Mouse (Mus musculus) Patski (cell line): ENCODE measurements around the gene Gm31571. TPM values are rescaled to one million over a fixed set of nuclear protein-coding genes. Genes with fewer than 3 reads are reported as not detected.
"Not testable (repeated sequence)": the region's sequence is repeated elsewhere in the genome, so short reads cannot be mapped to it uniquely, and the experiment has no call there.

Source experiments
- ATAC-seq: fragments of 100-300 bp; one replicate; pipeline ENCODE4 v1.8.0; 2021
- CTCF ChIA-PET: fragments of 350-600 bp; sonication (Branson Sonifier 250); formaldehyde crosslinking; loops from one replicate; lab custom pipeline; 2022; ENCODE audit warnings: inconsistent platforms; lab: Charles Lee
- POLR2A ChIA-PET: fragments of 350-600 bp; sonication (Branson Sonifier 250); formaldehyde crosslinking; loops from one replicate; lab custom pipeline; 2022; ENCODE audit warnings: antibody characterized with exemption, inconsistent platforms; lab: Charles Lee
- DNase-seq: peaks from one replicate; pipeline ENCODE4 v3.0.0-alpha.2; 2011; ENCODE audit warnings: low read depth, low spot score
- H3K27me3 ChIP-seq: fragments of 371-371 bp; one replicate; pipeline ENCODE4 v1.5.1; 2021
- in situ Hi-C: fragments of 300-500 bp; cut with MboI; formaldehyde crosslinking; loops from 3 replicates; pipeline ENCODE4 v1.11.1; 2018; ENCODE audit warnings: low pct_unique_long_range_greater_than_20kb, mixed read lengths
- polyA plus RNA-seq: library from polyadenylated mRNA; unstranded; gene quantifications from one replicate; pipeline ENCODE4 v1.2.3, GENCODE M21; 2021

Gene Gm31571
- not detected for polyA plus RNA-seq

DNA sequence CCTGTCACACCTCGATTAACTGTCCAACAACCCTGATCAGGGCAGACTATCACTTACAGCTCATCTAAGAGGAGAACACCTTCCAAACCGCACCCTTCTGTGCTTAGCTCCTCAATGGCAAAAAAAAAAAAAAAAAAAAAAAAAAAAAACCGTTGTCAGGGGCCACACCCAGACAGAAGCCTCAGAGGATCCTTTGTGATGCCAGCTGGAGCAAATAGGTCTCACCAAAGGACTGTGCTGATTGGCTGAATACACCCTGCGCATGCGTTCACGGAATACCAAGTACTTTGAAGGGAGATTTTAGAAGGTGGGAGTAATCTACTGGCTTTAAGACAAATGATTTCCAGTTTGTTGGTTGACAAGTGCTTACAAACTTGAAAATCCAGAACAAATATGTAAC lies at the start of gene Gm31571:
Gene Gm31571 (minus strand): TSS at position 101 of the 400 bp plus-strand sequence.
- DNase-seq, H3K27me3 ChIP-seq, in situ Hi-C loops, ATAC-seq, CTCF ChIA-PET, POLR2A ChIA-PET: not testable (repeated sequence)
